Mouse (Mus musculus) forebrain, embryonic 13.5 days (tissue): ENCODE data around the gene Helz2. TPM values are rescaled to one million over a fixed set of nuclear protein-coding genes. Genes with fewer than 3 reads are reported as not detected.

ENCODE experiments used
- ATAC-seq: fragments of 200-750 bp; cut with Nextera tagmentation; 2 replicates; pipeline ENCODE4 v1.8.0; 2017
- H3K27ac ChIP-seq: fragments of 300-500 bp; sonication (generic); 2 replicates; pipeline ENCODE4 v1.5.1; 2015; ENCODE audit warnings: inconsistent platforms, mild to moderate bottlenecking, moderate library complexity
- H3K27me3 ChIP-seq: fragments of 300-500 bp; sonication (generic); 2 replicates; pipeline ENCODE4 v1.6.1; 2015; ENCODE audit warnings: mild to moderate bottlenecking, inconsistent platforms
- H3K36me3 ChIP-seq: fragments of 300-500 bp; sonication (generic); 2 replicates; pipeline ENCODE4 v1.6.1; 2015; ENCODE audit warnings: mild to moderate bottlenecking, inconsistent platforms; ENCODE audit not compliant: poor library complexity, severe bottlenecking
- H3K4me1 ChIP-seq: fragments of 300-500 bp; sonication (generic); 2 replicates; pipeline ENCODE4 v1.6.1; 2015; ENCODE audit warnings: inconsistent platforms
- H3K4me2 ChIP-seq: fragments of 300-500 bp; sonication (generic); 2 replicates; pipeline ENCODE4 v1.6.1; 2015; ENCODE audit warnings: inconsistent platforms, mild to moderate bottlenecking, moderate library complexity
- H3K4me3 ChIP-seq: fragments of 300-500 bp; sonication (generic); 2 replicates; pipeline ENCODE4 v1.5.1; 2015; ENCODE audit warnings: mild to moderate bottlenecking, inconsistent platforms
- H3K9ac ChIP-seq: fragments of 300-500 bp; sonication (generic); 2 replicates; pipeline ENCODE4 v1.6.1; 2015; ENCODE audit warnings: mild to moderate bottlenecking, inconsistent platforms
- H3K9me3 ChIP-seq: fragments of 300-500 bp; sonication (generic); replicated peaks from 2 replicates; pipeline ENCODE4 v1.6.1; 2016; ENCODE audit warnings: inconsistent platforms
- WGBS: fragments of 180-500 bp; shearing (Covaris S2); methylation state at CpG from one replicate; pipeline ENCODE4 v1.1.7; 2015; 5-methylcytosine and 5-hydroxymethylcytosine counted together
- polyA plus RNA-seq: library from polyadenylated mRNA; unstranded; fragments of >200 nt; fragmentation: Nextera tagmentation; extraction: Ambion mirVana; gene quantifications from 2 replicates; pipeline ENCODE4 v1.2.1, GENCODE M21; 2015

The Helz2 gene
- polyA plus RNA-seq, 1 experiment from 2014 or later, result 0.26 TPM

DNA sequence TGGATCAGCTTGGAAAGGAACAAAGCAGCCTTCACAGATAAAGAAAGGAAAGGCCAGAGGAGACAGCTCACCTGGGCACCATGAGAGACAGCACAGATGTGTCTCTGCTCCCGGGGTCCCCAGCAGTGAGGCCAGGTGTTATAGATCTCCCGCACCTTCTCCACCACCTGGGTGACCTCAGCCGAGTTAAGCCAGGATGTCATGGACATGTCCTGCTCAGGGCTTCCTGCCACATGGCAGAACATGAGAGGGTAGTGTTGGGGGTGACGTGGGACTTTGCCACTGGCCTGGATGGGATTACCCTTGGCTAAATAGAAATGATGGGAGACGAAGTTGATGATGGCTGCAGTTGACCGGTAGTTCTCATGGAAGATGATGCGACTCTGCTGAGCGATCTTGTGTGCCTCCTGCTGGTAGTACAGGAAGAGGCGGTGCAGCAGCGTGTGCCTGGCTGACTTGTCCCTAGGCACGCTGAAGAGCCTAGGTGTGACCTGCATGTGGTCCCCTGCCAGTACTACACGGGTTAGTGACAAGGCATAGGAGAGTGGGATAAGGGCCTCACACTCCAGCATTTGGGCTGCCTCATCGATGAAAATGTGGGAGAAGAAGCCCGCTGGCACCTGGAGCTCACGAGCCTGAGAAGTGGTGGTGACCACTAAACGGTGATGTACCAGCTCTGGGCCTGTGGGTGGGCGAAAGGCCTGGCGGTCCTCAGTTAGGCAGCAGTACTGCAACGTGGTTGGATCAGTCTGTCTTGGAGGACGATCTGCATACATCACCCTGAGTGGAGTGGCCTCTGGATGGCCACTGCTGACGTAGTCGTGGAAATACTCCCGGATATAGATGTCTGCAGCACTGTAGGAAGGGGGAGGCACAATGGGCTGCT, 5.9 kb downstream of the Helz2 start:
- WGBS, result 87% methylated on average over 23 of the region's 23 CpGs
- Histone ChIP-seq H3K36me3 (no peaks in the 10 kb centered on the region), H3K4me2 (no peak overlapping the region), H3K4me1 (no peaks in the 10 kb centered on the region), H3K9me3 (no peaks in the 10 kb centered on the region), H3K4me3 (no peak overlapping the region), H3K27me3 (no peaks in the 10 kb centered on the region), H3K9ac (no peak overlapping the region), H3K27ac (no peak overlapping the region)
- ATAC-seq, result no peak

DNA sequence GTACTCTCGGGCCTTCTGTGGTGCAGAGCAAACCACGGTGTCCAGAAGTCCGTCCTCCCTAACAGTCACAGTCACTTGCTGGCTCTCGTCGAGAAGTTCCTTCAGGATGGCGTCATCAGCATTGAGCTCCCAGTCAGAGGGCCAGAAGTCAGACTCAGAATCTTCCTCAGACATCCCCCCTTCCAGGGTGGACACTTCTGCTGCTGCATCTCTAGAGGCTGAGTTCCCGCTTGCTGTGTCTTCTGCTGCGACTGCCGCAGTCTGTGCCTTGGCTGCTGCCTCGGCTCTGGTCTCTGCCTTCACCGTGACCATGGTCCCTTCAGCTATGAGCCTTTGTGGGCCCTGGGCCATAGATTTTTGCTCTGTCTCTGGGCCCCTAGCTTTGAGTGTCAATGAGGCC, 7.1 kb downstream of the Helz2 start:
- no peaks in the 10 kb centered on the region for H3K36me3 ChIP-seq
- ATAC-seq, result no peak
- H3K4me1 ChIP-seq, result no peaks in the 10 kb centered on the region
- no peak overlapping the region for H3K27ac ChIP-seq
- 92% methylated on average over 11 of the region's 11 CpGs for WGBS
- H3K4me3 ChIP-seq, result no peak overlapping the region
- no peaks in the 10 kb centered on the region for H3K9me3 ChIP-seq
- H3K9ac ChIP-seq, result no peak overlapping the region
- H3K4me2 ChIP-seq, result no peak overlapping the region
- H3K27me3 ChIP-seq, result no peaks in the 10 kb centered on the region

DNA sequence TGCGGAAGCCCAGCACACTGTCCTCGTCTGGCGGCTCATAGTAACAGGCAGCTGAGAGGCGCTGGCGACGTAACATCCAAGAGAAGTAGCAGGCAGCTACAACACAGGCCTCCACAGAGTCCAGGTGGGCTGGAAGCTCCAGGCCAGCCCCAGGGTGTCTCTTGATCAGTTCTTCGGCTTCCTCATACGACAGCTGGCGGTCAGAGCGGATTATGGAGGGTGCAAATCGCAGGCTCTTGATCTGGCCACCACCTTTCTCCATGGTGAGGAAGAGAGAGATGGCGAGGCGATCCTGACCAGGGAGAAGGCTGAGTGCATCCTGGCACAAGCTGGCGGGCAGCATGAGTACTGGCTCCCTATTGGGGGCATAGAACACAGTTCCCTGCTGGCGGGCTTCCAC, 8.4 kb downstream of the Helz2 start:
- H3K27me3 ChIP-seq, result no peaks in the 10 kb centered on the region
- 90% methylated on average over 15 of the region's 15 CpGs for WGBS
- no peaks in the 10 kb centered on the region for H3K4me1 ChIP-seq
- H3K36me3 ChIP-seq, result no peaks in the 10 kb centered on the region
- ATAC-seq, result no peak
- no peak overlapping the region for H3K9ac ChIP-seq
- no peaks in the 10 kb centered on the region for H3K9me3 ChIP-seq
- no peak overlapping the region for H3K4me2 ChIP-seq
- H3K4me3 ChIP-seq, result no peak overlapping the region
- H3K27ac ChIP-seq, result no peak overlapping the region

DNA sequence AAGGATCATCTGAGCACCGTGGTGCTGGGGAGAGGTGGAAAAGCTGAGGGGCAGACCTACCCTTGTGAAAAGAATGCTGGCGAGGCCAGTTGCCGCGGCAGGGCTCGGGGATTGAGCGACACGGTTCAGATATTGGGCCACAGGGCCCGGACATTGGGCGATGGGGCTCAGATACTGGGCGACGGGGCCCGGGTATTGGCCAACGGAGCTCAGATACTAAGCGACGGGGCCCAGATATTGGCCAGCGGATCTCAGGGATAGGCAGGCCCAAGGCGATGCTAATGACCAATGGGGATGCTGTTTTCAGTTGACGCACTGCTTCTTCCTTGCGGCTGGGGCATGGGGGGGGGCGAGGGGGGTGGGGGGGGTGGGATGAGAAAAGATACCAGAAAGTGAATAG, 10.7 kb downstream of the Helz2 start:
- Histone ChIP-seq H3K9me3 (no peaks in the 10 kb centered on the region), H3K27ac (no peak overlapping the region), H3K9ac (no peak overlapping the region), H3K4me1 (no peaks in the 10 kb centered on the region), H3K27me3 (no peaks in the 10 kb centered on the region), H3K4me2 (0 out of 2 replicates have a peak overlapping the region, but pooled peaks have one; percentile 2), H3K36me3 (no peaks in the 10 kb centered on the region), H3K4me3 (no peak overlapping the region)
- no peak for ATAC-seq
- 76% methylated on average over 20 of the region's 20 CpGs for WGBS

DNA sequence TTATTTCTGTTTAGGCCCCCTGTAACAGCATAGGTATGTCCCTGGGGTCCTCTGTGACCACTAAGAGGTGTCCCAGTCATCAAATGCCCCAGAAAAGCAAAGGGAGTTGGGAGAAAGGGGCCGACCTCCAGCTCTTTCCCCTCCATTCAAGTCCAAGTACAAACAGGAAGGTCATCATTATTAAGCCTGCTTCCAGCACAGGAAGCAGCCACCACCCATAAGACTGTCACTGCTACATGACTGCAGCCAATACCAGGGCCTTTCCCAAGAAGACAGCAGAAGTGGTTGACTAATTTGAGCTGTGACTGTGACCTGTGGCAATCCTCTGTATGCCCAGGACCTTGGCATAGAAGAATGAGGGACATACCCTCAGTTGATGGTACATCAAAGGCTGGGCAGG, 13.5 kb downstream of the Helz2 start:
- Histone ChIP-seq H3K9me3 (no peaks in the 10 kb centered on the region), H3K4me1 (no peaks in the 10 kb centered on the region), H3K36me3 (no peaks in the 10 kb centered on the region), H3K9ac (no peak overlapping the region), H3K27me3 (no peaks in the 10 kb centered on the region), H3K4me3 (no peak overlapping the region), H3K4me2 (no peak overlapping the region), H3K27ac (no peak overlapping the region)
- ATAC-seq, result no peak
- 80% methylated on average over 1 of the region's 1 CpGs for WGBS

DNA sequence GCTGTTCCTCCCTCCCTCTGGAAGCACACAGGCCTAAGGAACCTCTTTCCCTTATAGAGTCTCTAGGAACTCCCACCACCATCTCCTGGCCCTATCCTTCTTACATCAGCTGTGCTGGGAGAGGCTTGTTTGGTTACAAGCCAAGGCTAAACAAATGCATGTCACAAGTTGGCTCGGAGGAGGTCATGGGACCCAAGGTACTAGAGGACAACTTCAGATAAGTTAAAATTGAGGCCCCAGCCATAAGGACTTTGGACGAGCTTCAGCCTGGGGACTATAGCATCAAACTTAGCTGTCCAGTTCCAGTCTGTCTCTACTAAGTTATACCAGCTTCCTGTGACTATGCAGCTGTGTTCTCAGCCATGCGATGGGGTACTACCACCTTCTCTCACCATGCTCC, 14.7 kb downstream of the Helz2 start:
- H3K4me1 ChIP-seq, result no peaks in the 10 kb centered on the region
- H3K36me3 ChIP-seq, result no peaks in the 10 kb centered on the region
- ATAC-seq, result no peak
- no peak overlapping the region for H3K9ac ChIP-seq
- no peak overlapping the region for H3K27ac ChIP-seq
- H3K4me2 ChIP-seq, result no peak overlapping the region
- H3K9me3 ChIP-seq, result no peaks in the 10 kb centered on the region
- H3K4me3 ChIP-seq, result no peak overlapping the region
- no peaks in the 10 kb centered on the region for H3K27me3 ChIP-seq
- 87% methylated on average over 3 of the region's 3 CpGs for WGBS

DNA sequence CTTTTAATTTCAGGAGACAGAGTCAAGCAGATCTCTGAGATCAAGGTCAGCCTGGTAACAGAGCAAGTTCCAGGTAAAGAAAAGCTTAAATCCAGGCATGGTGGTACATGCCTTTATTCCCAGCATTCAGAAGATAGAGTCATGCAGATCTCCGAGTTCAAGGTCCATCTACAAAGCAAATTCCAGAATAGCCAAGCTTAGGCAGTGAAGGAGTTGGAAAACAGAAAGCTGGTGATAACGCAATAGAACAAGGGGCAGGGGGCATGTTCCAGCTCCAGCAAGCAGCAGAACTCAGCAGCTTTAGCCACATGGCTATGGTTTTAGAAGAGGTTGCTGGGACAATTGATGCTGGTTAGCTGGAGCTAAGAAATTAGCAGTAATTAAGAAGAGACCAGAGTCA, 16.8 kb downstream of the Helz2 start:
- ATAC-seq, result no peak
- Histone ChIP-seq H3K4me3 (no peak overlapping the region), H3K9me3 (no peaks in the 10 kb centered on the region), H3K4me1 (peaks cover 5% of the 10 kb centered on the region), H3K27me3 (peaks cover 3% of the 10 kb centered on the region; the same call in 1 of the 2 replicates), H3K4me2 (no peak overlapping the region), H3K36me3 (no peaks in the 10 kb centered on the region), H3K9ac (no peak overlapping the region), H3K27ac (no peak overlapping the region)
- WGBS, result 79% methylated on average over 2 of the region's 2 CpGs

DNA sequence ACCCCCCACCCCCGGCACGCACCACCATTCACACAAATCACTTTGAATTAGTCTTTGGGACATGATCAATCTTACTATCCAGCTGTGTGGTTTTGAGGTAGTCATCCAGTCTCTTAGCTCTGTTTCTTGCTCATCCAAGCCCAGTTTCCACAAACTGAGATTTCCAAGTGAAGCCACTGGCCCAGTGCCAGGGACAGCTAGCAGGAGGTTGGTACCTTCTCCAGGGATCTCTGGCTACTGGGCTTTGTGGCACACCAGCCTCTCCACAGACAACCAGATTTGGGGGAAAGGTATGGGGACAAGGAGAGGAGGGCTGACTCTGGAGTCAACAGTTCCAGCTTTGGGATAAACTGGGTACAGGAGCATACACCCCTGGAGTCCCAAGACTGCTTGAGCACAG, 21.5 kb downstream of the Helz2 start:
- no peak overlapping the region; the same call in 1 of the 2 replicates for H3K9ac ChIP-seq
- peaks cover 12% of the 10 kb centered on the region for H3K4me1 ChIP-seq
- H3K4me3 ChIP-seq, result no peak overlapping the region; the same call in 1 of the 2 replicates
- no peaks in the 10 kb centered on the region for H3K36me3 ChIP-seq
- H3K27me3 ChIP-seq, result peaks cover 9% of the 10 kb centered on the region; the same call in 1 of the 2 replicates
- no peaks in the 10 kb centered on the region for H3K9me3 ChIP-seq
- peak overlapping the region; percentile 64 for H3K4me2 ChIP-seq
- no peak for ATAC-seq
- 51% methylated on average over 2 of the region's 2 CpGs for WGBS
- H3K27ac ChIP-seq, result no peak overlapping the region

DNA sequence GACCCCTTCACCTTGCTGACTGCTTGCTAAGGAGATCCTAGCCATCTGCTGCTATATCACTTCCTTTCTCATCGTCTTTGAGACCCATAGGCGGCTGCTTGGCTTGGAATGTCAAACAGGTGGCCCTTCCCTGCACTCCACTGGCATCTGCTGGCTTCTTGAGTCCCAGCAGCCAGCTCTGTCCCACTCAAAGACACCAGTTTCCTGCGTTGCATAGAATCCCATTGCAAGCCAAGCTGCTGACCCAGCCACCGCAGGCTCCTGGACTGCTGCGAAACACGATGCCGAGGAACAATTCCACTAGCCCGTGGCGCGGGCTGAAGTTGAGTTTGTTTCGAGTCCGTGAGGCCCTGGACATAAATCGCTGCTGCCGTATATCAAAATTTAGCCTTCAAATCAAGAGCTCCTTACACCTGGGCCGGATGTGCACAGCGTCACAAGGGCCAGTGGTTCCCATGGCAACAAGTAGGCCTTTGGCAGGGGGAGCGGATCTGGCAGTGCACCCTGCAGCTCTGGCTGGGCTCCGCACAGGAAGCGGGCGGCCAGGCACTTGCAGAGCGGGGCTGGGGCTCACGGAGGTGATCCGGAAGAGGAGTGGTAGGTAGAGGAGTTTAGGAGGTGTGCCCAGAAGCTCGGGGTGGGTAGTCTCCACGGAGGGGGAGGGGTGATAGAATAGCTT, 22.1 kb downstream of the Helz2 start, which contains the start of gene Fndc11:
Gene Fndc11, plus strand, starts transcription at position 476 of the 679 bp plus-strand sequence.
- Histone ChIP-seq H3K4me2 (peak within 1 kb of the TSS; percentile 64), H3K4me3 (peak within 1 kb of the TSS; percentile 30), H3K4me1 (peaks cover 12% of the 10 kb centered on the region), H3K9me3 (no peaks in the 10 kb centered on the region), H3K27ac (no peak within 1 kb of the TSS), H3K9ac (peak within 1 kb of the TSS; percentile 37; the same call in 1 of the 2 replicates), H3K27me3 (peaks cover 9% of the 10 kb centered on the region), H3K36me3 (no peaks in the 10 kb centered on the region)
- 5% methylated on average over 25 of the region's 25 CpGs for WGBS
- peak; percentile 73 for ATAC-seq

DNA sequence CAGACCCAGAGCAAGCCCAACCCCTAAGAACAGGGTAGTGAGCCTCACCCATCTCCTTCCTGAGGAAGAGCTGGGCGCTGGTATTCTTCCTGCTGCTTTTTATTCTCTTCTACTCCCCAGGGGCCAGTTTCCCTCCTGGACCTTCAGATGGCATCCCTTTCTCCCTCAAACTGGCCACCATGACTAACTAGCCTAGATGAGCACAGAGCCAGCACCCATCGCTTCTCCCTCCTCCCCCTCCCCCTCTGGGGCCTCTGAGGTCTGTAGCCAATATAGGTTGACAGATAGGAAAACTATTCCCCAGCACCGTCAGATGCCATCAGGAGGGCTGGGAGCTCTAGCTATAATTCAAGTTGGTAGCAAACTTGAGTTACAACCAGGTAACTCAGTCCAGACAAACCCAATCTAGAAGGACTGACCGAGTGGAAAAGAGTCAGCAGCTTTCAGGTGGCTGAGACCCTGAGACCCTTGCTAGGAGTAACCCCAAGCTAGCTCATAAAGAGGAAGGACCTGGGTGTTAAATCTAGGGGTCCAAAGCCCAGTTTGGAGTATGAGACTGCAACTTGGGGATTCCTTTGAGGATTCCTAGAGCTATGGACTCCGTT, 22.8 kb downstream of the Helz2 start:
- Histone ChIP-seq H3K4me3 (no peak overlapping the region), H3K27me3 (peaks cover 15% of the 10 kb centered on the region), H3K4me1 (peaks cover 12% of the 10 kb centered on the region), H3K4me2 (no peak overlapping the region), H3K9me3 (no peaks in the 10 kb centered on the region), H3K9ac (no peak overlapping the region), H3K27ac (no peak overlapping the region), H3K36me3 (no peaks in the 10 kb centered on the region)
- no peak for ATAC-seq
- WGBS, result 66% methylated on average over 5 of the region's 5 CpGs

DNA sequence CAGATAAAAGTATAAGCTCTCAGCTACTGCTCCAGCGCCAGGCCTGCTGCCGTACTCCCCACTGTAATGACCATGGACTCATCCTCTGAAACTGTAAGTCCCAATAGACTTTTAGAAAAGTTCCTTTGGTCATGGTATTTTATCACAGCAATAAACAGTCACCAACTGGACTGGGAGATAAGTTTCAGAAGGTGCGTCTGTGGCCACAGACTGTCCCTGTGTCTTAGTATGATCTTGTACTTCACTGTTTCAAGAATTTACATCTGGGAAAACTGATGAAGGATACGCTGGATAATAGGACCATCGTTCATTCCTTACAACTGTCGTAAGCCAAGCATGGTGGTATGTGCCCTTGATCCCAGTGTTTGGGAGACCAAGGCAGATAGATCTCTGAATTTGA, 25.8 kb downstream of the Helz2 start:
- peaks cover 24% of the 10 kb centered on the region for H3K4me1 ChIP-seq
- no peak overlapping the region for H3K9ac ChIP-seq
- no peaks in the 10 kb centered on the region for H3K9me3 ChIP-seq
- no peaks in the 10 kb centered on the region for H3K36me3 ChIP-seq
- no peak overlapping the region for H3K4me2 ChIP-seq
- no peak for ATAC-seq
- H3K4me3 ChIP-seq, result no peak overlapping the region
- peaks cover 41% of the 10 kb centered on the region for H3K27me3 ChIP-seq
- WGBS, result 94% methylated on average over 6 of the region's 6 CpGs
- H3K27ac ChIP-seq, result no peak overlapping the region

DNA sequence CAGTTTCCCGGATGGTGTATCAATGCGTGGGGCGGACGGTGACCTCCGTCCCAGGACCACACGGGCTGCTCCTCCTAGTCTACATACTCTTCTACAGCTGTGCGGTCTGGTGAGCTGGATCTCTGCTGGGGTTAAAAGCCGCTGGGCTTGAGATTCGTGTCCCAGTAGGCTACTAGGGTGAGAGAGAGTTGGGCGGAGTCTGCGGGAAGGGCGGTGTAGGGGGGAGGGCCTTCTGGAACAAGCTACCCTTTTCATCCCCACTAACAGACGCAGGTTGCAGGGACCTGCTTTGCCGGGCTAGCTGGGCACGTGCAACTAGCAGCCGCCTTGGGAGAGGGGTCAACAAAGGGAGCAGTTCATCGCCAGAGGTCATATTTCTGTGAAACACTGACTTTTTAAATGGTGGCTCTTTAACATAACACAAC, 28.8 kb downstream of the Helz2 start, which contains the start of gene Srms:
Gene Srms, minus strand, starts transcription at position 165 of the 425 bp plus-strand sequence.
- 2% methylated on average over 17 of the region's 17 CpGs for WGBS
- Histone ChIP-seq H3K4me3 (peak within 1 kb of the TSS; percentile 26), H3K27me3 (peaks cover 46% of the 10 kb centered on the region), H3K9me3 (no peaks in the 10 kb centered on the region), H3K4me1 (peaks cover 12% of the 10 kb centered on the region), H3K4me2 (peak within 1 kb of the TSS; percentile 51), H3K27ac (no peak within 1 kb of the TSS), H3K9ac (0 out of 2 replicates have a peak within 1 kb of the TSS, but pooled peaks have one; percentile 23), H3K36me3 (no peaks in the 10 kb centered on the region)
- no peak for ATAC-seq
